Mouse (Mus musculus) adrenal gland, postnatal 36 days (tissue): Measurements from ENCODE around the gene Id2. TPM values are rescaled to one million over a fixed set of nuclear protein-coding genes. Genes with fewer than 3 reads are reported as not detected.
A peak's percentile ranks its signal among the peaks of the same experiment; 100 is the strongest.

Experiments
- DNase-seq, 2 experiments: peaks; one replicate each; pipeline ENCODE4 v3.0.0; 2021; ENCODE audit warnings: mixed read lengths in 1 of 2
- total RNA-seq, 2 experiments: library from RNA; stranded (reverse); gene quantifications; 2 replicates each; pipeline ENCODE4 v1.2.3; 2021

The Id2 gene
- total RNA-seq, 2 experiments from 2014 or later, result 247 to 491 TPM

DNA sequence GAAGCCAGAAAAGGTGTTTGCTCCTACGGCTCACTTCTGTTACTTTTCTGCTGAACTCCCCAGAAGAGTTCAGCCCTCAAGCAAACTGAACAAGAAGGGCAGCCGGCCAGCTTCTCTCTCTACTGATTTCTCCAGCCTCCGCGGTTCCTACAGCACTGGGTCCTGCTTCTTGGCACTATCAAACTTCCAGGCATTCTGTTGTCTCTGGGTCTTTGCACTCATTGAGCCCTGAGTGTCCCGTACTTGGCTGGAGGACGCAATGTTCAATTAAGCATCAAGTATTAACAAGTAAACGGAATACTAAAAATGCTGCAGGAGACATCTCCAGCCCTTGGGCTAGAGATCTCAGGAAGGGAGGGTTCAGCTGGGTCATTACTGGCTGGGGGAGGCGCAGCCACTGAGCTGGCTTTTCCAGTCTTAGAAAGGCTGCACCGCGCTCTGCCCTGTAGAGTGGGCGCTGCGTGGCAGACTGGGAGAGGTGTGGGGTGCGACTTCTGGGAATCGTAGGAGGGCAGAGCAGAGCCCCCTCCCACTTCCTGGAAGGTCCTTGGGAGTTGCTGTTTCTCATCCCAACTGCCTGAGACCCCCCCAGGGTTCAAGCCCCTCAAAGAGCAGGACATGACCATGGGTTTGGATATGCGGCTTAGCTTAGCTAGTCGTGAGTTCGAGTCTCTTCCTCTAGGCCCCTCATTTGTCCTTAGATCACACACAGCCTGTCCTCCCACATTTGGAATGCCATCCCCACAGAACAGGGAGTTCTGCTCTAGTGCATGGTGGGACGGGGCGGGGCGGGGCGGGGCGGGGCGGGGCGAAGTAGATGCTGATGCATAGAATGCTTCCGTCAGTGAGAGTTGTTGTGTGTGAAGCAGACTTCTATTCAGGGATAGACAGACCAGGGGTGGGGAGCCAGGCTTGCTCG is 13.4 kb downstream of the Id2 start:
- DNase-seq, result no peak

DNA sequence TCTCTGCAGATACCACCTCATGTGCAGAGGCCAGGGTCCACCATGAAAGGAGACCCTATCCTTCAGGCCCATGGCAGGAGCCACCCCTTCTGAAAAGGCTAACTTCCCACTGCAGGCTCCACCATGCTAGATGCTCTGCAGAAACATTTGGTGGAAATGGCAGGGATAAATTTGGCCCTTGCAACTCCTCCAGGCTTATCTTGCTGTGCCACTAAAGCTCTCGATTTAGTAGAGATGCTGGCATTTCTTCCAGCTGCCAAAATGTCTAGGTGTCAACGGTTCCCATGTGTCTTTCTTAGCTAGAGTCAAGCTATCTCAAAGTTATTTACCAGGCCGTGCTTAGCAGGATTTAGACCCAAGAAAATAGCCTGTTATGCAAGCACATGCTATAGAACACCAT is 22.6 kb downstream of the Id2 start:
- DNase-seq, result no peak

DNA sequence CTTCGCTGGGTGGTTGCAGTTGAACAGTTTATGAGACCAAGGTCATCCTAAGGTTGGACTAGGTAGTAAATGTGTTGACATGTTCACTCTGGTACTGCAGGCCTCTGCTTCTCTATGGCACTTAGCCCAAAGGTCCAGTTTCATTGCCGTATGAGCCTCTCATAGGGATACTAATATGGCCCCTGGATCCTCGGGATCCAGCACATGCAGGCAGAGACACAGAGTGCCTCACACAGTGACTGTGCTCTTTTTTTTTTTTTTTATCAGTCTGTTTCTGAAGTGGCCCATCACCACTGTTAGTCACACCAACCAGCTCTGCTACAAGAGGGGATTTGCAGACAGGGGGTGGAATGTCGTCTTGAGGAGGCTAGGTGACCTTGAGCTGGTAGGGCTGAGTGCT is 23.6 kb downstream of the Id2 start:
- no peak for DNase-seq

DNA sequence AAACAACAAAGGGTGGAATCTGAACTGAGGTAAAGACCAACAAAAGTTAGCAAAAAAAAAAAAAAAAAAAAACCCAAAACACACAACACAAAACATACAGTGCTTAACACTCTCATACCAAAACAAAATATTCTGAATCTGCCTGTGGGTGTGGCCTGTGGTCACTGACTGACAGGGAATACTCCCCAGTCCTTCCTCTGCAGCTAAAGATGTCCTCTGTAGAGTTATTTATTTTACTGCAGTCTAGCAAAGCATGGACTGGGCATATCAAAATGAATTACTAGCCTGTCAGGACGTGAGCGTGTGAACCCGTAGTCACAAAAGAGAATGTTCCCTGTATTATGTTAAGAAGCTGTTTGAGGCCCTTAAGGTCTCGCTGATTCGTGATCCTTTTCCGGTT is 34.7 kb downstream of the Id2 start:
- no peak for DNase-seq

DNA sequence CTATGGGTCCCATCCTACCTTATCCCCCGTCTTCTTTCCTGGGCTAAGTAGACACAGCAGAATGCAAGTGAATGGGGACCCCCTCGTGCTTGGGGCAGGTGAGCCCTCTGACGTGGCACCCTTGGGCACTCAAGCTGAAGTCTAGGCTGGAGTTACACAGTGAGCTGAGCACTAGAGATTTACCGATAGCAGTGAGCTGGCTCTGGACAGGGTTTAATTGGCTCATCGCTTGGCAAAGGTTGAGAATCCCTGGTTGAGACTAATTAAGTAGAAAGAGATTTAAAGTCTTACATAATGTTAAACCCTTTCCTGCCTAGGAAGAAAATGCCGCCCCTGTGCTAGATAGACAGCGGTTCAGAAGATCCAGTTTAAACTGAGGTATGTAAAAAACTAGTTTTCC is 36.0 kb downstream of the Id2 start:
- no peak for DNase-seq

DNA sequence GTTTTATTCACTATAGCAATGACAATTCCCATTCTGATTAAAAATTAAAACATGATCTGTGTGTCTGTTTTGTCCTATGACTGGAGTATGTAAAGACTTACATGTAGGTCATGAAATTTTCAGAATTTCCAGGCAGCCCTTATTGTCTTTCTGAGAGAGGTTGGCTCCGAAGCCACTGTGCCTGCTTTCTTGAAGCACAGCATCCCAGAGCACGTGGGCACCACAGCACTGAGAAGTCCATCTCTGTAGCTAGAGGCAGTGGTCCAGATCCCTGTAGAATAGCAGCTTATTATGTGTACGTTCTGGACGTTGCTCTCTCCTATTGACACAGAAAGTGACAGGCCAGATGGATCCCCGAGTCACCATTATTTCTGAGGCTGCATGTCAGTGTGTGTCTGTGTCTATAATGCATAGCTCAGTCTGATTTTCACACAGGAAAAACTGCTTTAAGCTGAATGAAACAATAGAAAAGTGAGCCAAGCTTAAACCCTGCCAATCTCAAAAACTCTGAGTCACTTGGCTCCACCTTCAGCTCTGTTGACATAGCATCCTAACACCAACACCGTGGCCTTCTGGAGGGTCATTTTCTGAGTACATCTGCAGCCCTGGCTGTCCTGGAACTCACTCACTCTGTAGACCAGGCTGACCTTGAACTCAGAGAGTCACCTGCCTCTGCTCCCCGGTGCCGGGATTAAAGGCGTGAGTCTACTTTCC is 37.3 kb downstream of the Id2 start:
- peak; percentile 42 to 66 for DNase-seq

DNA sequence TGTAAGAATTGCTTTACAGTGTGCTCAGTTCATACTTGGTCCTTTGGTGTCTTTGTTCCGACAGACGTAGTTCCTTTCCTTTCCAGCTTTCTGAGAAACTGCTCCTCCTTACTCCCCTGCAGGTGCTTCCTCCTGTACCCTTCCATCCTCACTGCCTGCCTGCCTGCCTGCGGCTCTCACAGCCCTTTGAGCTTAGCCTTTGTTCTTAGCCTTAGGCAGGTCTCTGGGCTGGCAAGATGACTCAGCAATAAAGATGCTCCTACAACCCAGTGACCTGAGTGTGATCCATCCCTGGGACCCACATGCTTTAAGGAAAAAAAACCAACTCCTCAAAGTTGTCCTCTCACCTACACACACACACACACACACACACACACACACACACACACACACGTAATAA is 42.0 kb downstream of the Id2 start:
- no peak for DNase-seq

DNA sequence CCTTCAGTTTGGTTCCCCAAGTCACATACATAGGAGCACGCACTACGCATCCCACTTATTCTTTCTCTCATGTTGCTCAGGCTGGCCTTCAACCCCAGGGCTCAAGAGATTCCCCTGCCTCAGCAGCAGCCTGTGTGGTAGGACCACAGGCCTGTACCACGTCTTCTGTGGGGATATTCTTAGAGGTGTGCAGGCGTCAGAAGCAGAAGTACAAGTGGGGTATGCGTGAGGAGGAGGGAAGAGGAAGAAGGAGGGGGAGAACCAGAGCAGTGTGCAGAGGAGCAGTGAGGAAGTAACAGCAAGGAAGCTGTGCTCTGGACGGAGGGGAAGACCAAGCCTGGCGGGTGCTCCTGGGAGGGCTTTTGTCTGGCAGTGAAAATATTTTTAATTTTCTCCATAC is 42.4 kb downstream of the Id2 start:
- DNase-seq, result no peak

DNA sequence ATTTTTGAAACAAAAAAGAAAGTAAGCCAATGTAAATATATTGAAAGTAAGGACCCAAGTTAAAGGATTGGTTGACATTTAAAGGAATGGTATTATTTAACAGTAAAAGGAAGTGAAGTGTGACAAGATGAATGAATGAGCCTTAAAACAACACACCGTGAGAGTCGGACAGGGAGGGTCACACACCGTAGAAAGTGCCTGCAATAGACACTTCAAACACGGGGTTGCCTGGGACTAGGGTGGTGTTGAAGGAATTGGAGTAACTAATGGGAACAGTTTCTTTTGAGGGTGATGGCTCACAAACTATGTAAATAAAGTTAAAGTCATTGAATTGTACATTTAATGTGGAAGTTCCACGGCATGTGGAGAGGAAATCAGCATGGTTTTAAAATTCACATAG is 47.7 kb downstream of the Id2 start:
- DNase-seq, result no peak

DNA sequence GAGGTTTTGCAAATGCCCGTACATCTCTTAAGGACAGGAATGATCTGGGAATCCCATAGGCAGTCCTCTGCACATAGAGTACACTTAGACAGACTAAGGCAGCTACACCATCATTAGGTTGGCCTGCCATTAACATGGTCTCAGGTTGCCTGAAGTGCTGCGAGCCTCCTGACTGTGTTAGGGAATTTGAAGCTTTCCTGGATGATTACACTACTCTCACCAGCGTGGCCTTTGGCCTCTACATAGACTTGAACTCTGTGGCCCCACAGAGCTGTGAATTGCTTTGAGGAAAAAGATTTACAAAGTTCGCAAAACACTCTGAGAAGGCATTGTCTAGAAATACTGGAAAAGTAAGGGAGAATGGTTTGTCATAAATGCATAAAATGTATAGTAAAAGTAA is 52.4 kb downstream of the Id2 start:
- no peak for DNase-seq

DNA sequence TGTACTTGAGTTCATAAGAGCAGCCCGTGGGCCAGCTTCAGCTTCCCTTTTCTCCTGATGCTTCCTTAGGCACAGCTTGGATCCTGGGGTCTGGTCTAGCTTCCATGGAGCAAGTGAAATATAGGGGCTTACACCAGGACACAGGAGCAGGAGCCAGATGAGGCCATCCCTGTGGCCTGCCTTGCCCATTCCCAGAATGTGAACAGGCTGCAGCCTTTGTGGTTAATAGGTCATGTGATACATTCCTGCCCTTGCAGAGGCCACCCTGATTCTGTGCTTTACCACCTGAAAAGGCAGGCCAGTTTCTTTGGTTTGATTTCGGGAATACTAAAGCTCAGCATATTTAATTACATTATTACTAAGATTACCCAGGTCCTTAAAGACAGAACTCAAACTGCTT is 52.9 kb downstream of the Id2 start:
- DNase-seq, result no peak

Other genes with a start within 250 kb of the Id2 start
- 10 to 100 TPM; 88.7 to 95.4 TPM for gene Kidins220, start 122.2 kb downstream of the Id2 start, total RNA-seq